Mouse (Mus musculus) kidney, adult 2 months (tissue): ENCODE measurements around the gene Mpst.

Experiments
- CTCF ChIP-seq: fragments of 200-500 bp; conservative IDR thresholded peaks from 2 replicates; pipeline ENCODE4 v1.5.1; 2011; ENCODE audit warnings: low read depth, mild to moderate bottlenecking, control low read depth, low read length, moderate library complexity, mixed read lengths; ENCODE audit not compliant: insufficient read depth, insufficient read length
- POLR2A ChIP-seq: fragments of 200-500 bp; IDR thresholded peaks from one replicate; pipeline ENCODE4 v1.6.1; 2011; ENCODE audit warnings: low read depth, low read length, control low read depth

DNA sequence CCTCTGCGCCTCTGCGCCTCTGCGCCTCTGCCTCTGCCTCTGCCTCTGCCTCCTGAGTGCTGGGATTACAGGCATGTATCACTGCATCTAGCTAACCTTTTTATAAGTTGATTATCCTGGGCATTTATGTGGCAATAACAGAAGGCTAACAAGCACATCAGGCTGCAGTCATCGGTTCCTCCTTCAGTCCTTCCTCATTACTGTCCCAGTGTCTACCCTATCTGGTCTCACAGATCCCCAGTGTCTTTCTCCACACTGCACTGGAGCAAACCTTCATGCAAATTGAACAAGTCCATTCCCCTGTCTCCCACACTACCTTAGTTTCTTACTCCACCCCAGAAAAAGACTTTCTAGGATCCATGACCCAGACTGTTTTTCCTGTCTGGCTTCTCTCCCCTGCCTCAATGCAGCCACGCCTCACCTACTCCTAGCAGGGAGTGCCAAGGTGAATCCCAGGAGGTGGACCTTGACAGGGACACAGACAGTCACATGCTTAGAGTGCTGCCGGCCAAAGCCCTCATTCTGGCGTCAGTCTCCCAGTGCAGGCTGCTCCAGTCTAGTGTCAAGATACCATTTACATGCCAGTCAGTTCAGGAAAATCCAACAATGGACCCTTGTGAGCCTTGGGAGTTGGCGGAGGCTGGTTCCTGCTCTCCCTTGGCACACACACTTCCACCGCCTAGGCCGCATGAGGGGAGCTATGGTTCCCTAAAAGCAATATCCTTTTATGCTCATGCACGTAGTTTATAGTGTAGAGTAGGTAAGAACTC is 22.6 kb upstream of the Mpst start:
- TF ChIP-seq CTCF, result no peak
- TF ChIP-seq POLR2A, result no peak
